Mouse (Mus musculus): ENCODE measurements at regions not wholly inside any gene's neighbourhood (a gene's known extent, or its start where the extent isn't known, plus 50 kb on each side); places are given as distances from the start of the nearest gene placed in this dataset.

DNA sequence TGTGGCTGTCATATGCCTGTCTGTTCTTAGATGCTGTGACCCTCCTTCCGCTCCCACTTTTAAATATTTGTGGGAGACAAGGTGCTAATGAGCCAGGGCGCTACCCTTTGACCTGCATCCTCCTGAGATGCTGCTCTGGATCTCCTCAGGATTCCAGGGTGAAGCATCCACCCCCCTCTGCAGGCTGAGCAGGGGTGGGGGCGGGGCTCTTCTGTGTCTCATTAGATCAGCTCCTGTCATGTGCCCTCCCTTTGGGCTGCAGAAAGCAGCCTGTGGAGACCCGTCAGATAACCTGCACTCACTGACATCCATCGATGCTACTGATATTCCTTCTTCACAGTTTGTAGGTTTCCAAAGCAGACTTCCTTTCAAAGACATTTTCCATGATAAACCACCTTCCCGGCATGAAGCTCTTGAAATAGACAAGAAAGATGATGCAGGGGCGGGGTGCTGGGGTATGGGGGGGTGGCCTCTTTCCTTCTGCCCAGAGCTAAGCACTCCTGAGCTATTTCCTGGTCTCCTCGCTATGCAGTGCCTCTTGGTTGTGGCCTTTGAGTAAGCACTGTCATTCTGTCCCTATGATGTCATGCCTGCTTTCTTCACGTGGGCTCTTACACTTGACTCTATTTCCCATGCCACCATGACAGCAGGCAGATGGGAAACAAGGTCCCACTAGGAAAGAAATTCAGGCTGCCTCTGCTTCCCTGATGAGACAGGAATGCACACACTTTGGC is 200.4 kb upstream of the Kazn start:
- no peak for ATAC-seq (replicated peaks in 1 of 2; ENCODE audit: insufficient read depth in 1 of 2, low FRiP score in 2 of 2, low TSS enrichment in 1 of 2, low read depth in 1 of 2, poor library complexity in 2 of 2, severe bottlenecking in 2 of 2)

DNA sequence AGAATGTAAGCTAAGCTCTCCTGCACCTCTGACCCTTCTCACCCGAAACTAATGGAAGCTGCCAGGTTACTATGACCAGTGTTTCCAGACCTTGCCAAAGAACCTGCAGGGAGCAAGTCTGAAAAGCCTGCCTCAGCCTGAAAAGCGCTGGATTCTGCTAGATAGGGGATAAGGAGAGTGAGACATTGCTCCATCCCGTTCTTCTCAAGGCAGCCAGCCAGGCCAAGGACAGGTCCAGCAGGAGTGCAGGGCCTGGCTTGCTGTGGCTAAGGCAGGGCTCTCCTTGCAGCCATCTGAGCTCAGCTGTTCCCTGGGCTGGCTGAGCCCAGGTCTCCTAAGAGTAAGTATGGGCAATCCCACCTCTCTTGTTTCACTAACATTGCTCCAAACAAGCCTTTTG is 185.4 kb upstream of the Kazn start:
- no peak for ATAC-seq (replicated peaks in 1 of 2; ENCODE audit: insufficient read depth in 1 of 2, low FRiP score in 2 of 2, low TSS enrichment in 1 of 2, low read depth in 1 of 2, poor library complexity in 2 of 2, severe bottlenecking in 2 of 2)

DNA sequence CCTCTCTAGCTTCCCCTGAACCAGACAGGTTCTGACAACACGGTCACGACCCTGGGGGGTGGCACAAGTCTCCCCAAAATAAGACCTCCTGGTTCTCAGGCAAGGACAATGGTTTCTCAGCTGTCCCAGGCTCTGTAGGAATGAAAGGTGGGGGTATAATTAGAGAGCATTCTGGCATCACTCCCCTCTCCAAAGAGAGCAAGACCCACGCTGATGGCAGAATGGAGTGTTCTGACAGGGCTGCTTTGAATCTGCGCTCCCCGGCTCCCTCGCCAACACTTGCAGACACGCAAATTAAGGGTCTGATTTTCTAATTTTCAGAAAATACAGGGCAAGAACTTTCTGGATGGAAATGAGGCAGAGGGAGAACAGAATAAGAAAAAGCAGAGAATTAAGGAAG is 181.2 kb upstream of the Kazn start:
- ATAC-seq (replicated peaks in 1 of 2; ENCODE audit: insufficient read depth in 1 of 2, low FRiP score in 2 of 2, low TSS enrichment in 1 of 2, low read depth in 1 of 2, poor library complexity in 2 of 2, severe bottlenecking in 2 of 2): no peak

- no peak for ATAC-seq (replicated peaks in 1 of 2; ENCODE audit: insufficient read depth in 1 of 2, low FRiP score in 2 of 2, low TSS enrichment in 1 of 2, low read depth in 1 of 2, poor library complexity in 2 of 2, severe bottlenecking in 2 of 2)
These were observed 175.7 kb upstream of the Kazn start for GRCm38 (mm10) chr4:142414874-142415273.

DNA sequence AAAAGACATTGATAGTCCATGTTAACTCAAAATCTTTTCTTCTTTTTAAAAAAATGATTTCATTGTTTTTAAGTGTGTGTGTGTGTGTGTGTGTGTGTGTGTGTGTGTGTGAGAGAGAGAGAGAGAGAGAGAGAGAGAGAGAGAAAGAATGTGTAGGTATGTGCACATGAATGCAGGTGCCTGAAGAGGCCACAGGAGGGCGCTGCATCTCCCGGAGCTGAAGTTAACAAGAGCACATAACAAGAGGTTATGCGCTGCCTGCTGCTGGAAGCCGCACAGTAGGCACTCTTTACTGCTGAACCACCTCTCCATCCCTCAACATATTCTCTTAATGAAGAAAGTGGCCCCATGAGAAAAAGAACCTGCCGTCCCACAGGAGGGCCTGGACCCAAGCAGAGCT is 172.6 kb upstream of the Kazn start:
- ATAC-seq (replicated peaks in 1 of 2; ENCODE audit: insufficient read depth in 1 of 2, low FRiP score in 2 of 2, low TSS enrichment in 1 of 2, low read depth in 1 of 2, poor library complexity in 2 of 2, severe bottlenecking in 2 of 2): no peak

- no peak; a peak in 1 of 4 replicates for ATAC-seq (replicated peaks in 1 of 2; ENCODE audit: insufficient read depth in 1 of 2, low FRiP score in 2 of 2, low TSS enrichment in 1 of 2, low read depth in 1 of 2, poor library complexity in 2 of 2, severe bottlenecking in 2 of 2)
These were observed 171.7 kb upstream of the Kazn start for GRCm38 (mm10) chr4:142410596-142411573.

DNA sequence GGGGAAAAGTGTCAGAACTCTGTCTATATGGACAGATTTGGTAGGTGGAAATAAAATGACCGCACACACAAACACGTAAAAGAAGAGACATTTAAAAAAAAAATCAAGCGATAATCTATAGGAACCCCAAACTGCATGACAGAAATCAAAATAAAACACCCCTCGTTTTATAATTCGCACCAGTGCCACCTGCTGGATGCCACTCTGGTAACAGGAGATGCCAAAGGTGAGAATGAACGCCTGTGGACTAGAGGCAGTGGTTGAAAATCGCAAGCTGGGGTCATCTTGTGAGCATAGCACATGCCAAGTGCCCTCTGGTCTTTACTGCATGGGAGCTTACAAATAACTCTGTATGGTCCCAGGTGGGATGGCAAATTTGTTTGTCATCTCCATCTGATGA is 158.7 kb upstream of the Kazn start:
- ATAC-seq (replicated peaks in 1 of 2; ENCODE audit: insufficient read depth in 1 of 2, low FRiP score in 2 of 2, low TSS enrichment in 1 of 2, low read depth in 1 of 2, poor library complexity in 2 of 2, severe bottlenecking in 2 of 2): no peak

GRCm38 (mm10) chr4:142392924-142393323 is 153.7 kb upstream of the Kazn start:
- 0 out of 4 replicates have a peak, but pooled peaks of 1 of the 2 experiments have one; percentile 12 for ATAC-seq (replicated peaks in 1 of 2; ENCODE audit: insufficient read depth in 1 of 2, low FRiP score in 2 of 2, low TSS enrichment in 1 of 2, low read depth in 1 of 2, poor library complexity in 2 of 2, severe bottlenecking in 2 of 2)

DNA sequence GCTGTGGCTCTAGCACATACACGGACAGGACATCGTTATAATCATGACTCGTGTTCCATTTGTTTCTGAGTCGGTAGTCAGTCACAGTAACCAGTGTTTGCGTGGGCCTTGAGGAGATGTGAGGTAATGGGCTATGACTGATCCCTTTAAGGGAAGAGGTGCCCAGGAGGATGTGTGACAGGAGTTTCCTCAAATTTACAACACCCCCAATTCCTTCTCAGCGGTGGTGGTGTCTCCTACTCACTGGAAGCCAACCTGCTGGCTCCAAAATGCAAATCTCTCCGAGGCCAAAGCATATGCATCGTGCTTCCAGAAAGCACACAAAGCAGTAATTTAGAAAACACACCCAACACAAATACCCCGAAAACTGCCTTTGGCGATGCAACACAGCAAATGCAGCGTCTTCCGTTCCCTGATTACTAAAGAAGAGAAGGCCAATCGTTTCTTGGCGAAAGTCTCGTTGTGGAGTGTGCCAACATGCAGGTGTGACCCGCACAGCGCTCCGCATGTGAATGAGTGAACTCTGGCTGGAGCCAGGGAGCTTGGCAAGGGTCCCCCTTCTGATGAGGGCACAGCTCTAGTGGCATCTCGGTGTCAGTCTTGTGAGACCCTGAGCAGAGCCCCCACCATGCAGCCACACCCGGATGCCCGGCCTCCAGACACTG is 151.5 kb upstream of the Kazn start:
- ATAC-seq (replicated peaks in 1 of 2; ENCODE audit: insufficient read depth in 1 of 2, low FRiP score in 2 of 2, low TSS enrichment in 1 of 2, low read depth in 1 of 2, poor library complexity in 2 of 2, severe bottlenecking in 2 of 2): no peak

GRCm38 (mm10) chr4:142388476-142388875 is 149.3 kb upstream of the Kazn start:
- ATAC-seq (replicated peaks in 1 of 2; ENCODE audit: insufficient read depth in 1 of 2, low FRiP score in 2 of 2, low TSS enrichment in 1 of 2, low read depth in 1 of 2, poor library complexity in 2 of 2, severe bottlenecking in 2 of 2): no peak

DNA sequence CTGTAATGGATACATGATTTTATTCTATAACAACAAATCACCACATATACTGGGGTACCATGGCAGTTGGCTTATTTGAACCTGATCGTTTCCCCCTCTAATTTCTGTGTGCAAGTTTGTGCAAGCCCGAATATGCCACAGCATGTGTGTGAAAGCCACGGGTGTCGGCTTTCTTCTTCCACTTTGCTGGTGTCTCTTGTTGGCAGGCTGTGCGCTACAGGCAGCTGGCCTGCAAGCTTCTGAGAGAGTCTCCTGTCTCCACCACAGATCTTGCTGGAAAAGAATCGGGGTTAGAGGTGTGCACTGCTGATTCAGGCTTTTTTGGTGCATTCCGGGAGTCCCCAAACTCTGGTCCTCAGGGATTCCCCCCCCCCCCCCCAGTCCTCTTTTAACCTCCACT is 142.0 kb upstream of the Kazn start:
- no peak for ATAC-seq (replicated peaks in 1 of 2; ENCODE audit: insufficient read depth in 1 of 2, low FRiP score in 2 of 2, low TSS enrichment in 1 of 2, low read depth in 1 of 2, poor library complexity in 2 of 2, severe bottlenecking in 2 of 2)

DNA sequence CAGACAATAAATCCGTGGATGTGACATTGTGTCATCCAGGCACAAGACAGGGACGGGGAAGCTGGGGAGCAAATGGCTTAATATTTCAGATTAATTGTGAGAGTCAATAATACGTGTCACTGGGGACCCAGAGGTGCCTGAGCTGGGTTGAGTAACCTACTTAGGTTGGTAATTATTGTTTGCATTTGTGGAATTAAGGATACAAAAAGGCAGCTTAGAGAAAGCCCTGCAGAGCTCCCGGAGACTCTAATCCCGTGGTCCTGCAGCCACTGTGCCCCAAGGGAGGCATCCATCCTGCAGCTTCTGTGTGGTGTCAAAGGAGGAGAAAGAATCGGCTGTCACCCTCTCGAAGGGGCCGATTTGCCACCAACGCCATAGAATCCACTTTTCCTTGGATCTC is 139.3 kb upstream of the Kazn start:
- ATAC-seq (replicated peaks in 1 of 2; ENCODE audit: insufficient read depth in 1 of 2, low FRiP score in 2 of 2, low TSS enrichment in 1 of 2, low read depth in 1 of 2, poor library complexity in 2 of 2, severe bottlenecking in 2 of 2): no peak

- ATAC-seq (replicated peaks in 1 of 2; ENCODE audit: insufficient read depth in 1 of 2, low FRiP score in 2 of 2, low TSS enrichment in 1 of 2, low read depth in 1 of 2, poor library complexity in 2 of 2, severe bottlenecking in 2 of 2): no peak
These were observed 128.6 kb upstream of the Kazn start for GRCm38 (mm10) chr4:142367774-142368173.

DNA sequence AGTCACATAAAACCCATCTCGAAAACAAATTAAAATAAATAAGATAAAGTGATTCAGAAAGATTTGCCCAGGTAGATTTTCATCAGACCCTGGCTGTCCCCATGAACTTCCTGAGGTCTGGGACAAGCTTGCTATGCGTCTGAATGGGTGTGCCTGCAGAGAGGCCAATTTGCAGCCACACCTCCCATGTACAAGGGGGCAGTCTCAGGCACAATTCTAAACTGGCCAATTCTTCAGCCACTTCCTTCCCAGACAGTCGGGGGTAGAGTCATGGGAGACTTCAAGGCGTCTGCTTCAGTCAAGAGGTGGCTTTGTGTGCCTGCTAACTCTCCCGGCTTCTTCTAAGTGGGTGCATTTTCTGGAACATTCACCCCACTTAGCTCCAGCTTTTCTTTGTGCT is 122.9 kb upstream of the Kazn start:
- ATAC-seq (replicated peaks in 1 of 2; ENCODE audit: insufficient read depth in 1 of 2, low FRiP score in 2 of 2, low TSS enrichment in 1 of 2, low read depth in 1 of 2, poor library complexity in 2 of 2, severe bottlenecking in 2 of 2): no peak

- no peak for ATAC-seq (replicated peaks in 1 of 2; ENCODE audit: insufficient read depth in 1 of 2, low FRiP score in 2 of 2, low TSS enrichment in 1 of 2, low read depth in 1 of 2, poor library complexity in 2 of 2, severe bottlenecking in 2 of 2)
These were observed 119.7 kb upstream of the Kazn start for GRCm38 (mm10) chr4:142358866-142359265.

DNA sequence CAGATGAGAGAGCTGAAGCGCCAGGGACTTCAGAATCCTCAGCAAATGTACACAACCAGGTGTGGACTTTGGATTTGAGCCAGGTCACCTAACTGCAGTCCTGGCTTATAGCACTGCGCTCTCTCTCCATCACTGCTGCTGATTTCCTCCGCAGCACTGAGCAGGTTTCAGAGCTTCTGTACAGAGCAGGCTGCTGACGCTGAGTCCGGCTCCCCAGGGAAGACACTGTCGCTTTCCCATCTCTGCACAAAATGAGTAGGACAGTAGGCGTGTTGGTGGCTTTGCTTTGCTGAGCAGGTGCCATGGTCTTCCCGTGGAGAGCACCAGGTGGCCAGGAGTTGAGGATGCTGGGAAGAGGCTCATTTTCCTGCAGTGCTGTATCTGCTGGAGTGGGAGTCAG is 116.2 kb upstream of the Kazn start:
- ATAC-seq (replicated peaks in 1 of 2; ENCODE audit: insufficient read depth in 1 of 2, low FRiP score in 2 of 2, low TSS enrichment in 1 of 2, low read depth in 1 of 2, poor library complexity in 2 of 2, severe bottlenecking in 2 of 2): no peak

DNA sequence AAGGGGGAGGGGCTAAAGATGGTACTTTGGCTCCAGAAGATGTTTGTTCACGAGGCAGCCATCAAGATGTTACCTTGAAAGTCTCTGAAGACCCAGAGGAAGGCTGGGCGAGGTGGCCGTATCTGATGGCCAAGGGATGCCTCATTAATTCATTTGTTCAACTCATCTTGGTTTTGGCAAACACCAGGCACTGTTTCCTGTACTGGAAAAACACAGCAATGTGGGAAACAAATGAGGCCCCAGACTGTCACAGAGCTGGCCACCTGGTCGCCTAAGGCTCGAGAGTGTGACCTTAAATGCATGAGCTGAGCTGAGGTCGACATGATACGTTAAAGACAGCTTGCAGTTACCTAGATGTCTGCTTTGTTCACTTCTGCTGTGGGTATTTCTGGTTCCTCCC is 114.3 kb upstream of the Kazn start:
- no peak for ATAC-seq (replicated peaks in 1 of 2; ENCODE audit: insufficient read depth in 1 of 2, low FRiP score in 2 of 2, low TSS enrichment in 1 of 2, low read depth in 1 of 2, poor library complexity in 2 of 2, severe bottlenecking in 2 of 2)

- no peak for ATAC-seq (replicated peaks in 1 of 2; ENCODE audit: insufficient read depth in 1 of 2, low FRiP score in 2 of 2, low TSS enrichment in 1 of 2, low read depth in 1 of 2, poor library complexity in 2 of 2, severe bottlenecking in 2 of 2)
These were observed 112.6 kb upstream of the Kazn start for GRCm38 (mm10) chr4:142351831-142352230.

All from hematopoietic stem cell, adult 5-6 weeks (primary cell).